Mouse (Mus musculus) bone marrow macrophage, adult 2 months (primary cell): Measurements from ENCODE around the gene Sept4.

Experiments used
- CTCF ChIP-seq: IDR thresholded peaks from 2 replicates; pipeline ENCODE4 v1.5.1; 2012; ENCODE audit warnings: low read depth, mild to moderate bottlenecking, low read length, moderate library complexity
- POLR2A ChIP-seq: IDR thresholded peaks from 2 replicates; pipeline ENCODE4 v1.6.1; 2012; ENCODE audit warnings: mild to moderate bottlenecking, low read depth, low read length, borderline replicate concordance

GRCm38 (mm10) chr11:87602234-87602633 lies 33.5 kb downstream of the Sept4 start:
- no peak for TF ChIP-seq CTCF
- no peak for TF ChIP-seq POLR2A
